Mouse (Mus musculus): ENCODE results near the gene Dcun1d4. TPM values are rescaled to one million over a fixed set of nuclear protein-coding genes. Genes with fewer than 3 reads are reported as not detected.

Dcun1d4 gene
- polyA plus RNA-seq, 1 experiment from 2014 or later, result 20.7 TPM

GRCm38 (mm10) chr5:73491074-73491836 lies 10.5 kb downstream of the Dcun1d4 start:
- peak; percentile 45; the same call in 1 of the 2 replicates for ATAC-seq (ENCODE audit: insufficient read depth, low FRiP score)
- Histone ChIP-seq H3K4me1 (ENCODE audit: control insufficient read depth, insufficient read depth, low read length) (peaks cover 11% of the 10 kb centered on the region), H3K27me3 (ENCODE audit: control insufficient read depth, insufficient read depth, low read length) (no peaks in the 10 kb centered on the region), H3K9ac (ENCODE audit: low read length) (peak overlapping the region; percentile 80), H3K27ac (ENCODE audit: low read length) (peak overlapping the region; percentile 89), H3K4me3 (replicated peaks; ENCODE audit: low read length) (peak overlapping the region; percentile 87), H3K4me2 (ENCODE audit: low read depth, low read length) (peak overlapping the region; percentile 93), H3K9me3 (replicated peaks; ENCODE audit: control insufficient read depth, low read length) (no peaks in the 10 kb centered on the region), H3K36me3 (ENCODE audit: control insufficient read depth, insufficient read depth, low read length) (no peaks in the 10 kb centered on the region)
- 2% methylated on average over 70 of the region's 70 CpGs for WGBS

- H3K9ac ChIP-seq (ENCODE audit: low read length), result peak overlapping the region; percentile 80
- H3K4me3 ChIP-seq (replicated peaks; ENCODE audit: low read length), result peak overlapping the region; percentile 87
- peaks cover 11% of the 10 kb centered on the region for H3K4me1 ChIP-seq (ENCODE audit: control insufficient read depth, insufficient read depth, low read length)
- H3K27ac ChIP-seq (ENCODE audit: low read length), result peak overlapping the region; percentile 33
- ATAC-seq (ENCODE audit: insufficient read depth, low FRiP score), result peak; percentile 64
- H3K4me2 ChIP-seq (ENCODE audit: low read depth, low read length), result peak overlapping the region; percentile 93
- no peaks in the 10 kb centered on the region for H3K9me3 ChIP-seq (replicated peaks; ENCODE audit: control insufficient read depth, low read length)
- H3K36me3 ChIP-seq (ENCODE audit: control insufficient read depth, insufficient read depth, low read length), result no peaks in the 10 kb centered on the region
- H3K27me3 ChIP-seq (ENCODE audit: control insufficient read depth, insufficient read depth, low read length), result no peaks in the 10 kb centered on the region
- WGBS, result under 1% methylated on average over 57 of the region's 59 CpGs
Observed at GRCm38 (mm10) chr5:73491837-73492720, 11.3 kb downstream of the Dcun1d4 start.

GRCm38 (mm10) chr5:73497401-73497800 lies 16.6 kb downstream of the Dcun1d4 start:
- ATAC-seq (ENCODE audit: insufficient read depth, low FRiP score), result no peak
- 79% methylated on average over 3 of the region's 3 CpGs for WGBS
- Histone ChIP-seq H3K4me3 (replicated peaks; ENCODE audit: low read length) (no peak overlapping the region), H3K27ac (ENCODE audit: low read length) (no peak overlapping the region), H3K27me3 (ENCODE audit: control insufficient read depth, insufficient read depth, low read length) (no peaks in the 10 kb centered on the region), H3K36me3 (ENCODE audit: control insufficient read depth, insufficient read depth, low read length) (no peaks in the 10 kb centered on the region), H3K9me3 (replicated peaks; ENCODE audit: control insufficient read depth, low read length) (no peaks in the 10 kb centered on the region), H3K4me1 (ENCODE audit: control insufficient read depth, insufficient read depth, low read length) (peaks cover 6% of the 10 kb centered on the region), H3K9ac (ENCODE audit: low read length) (no peak overlapping the region), H3K4me2 (ENCODE audit: low read depth, low read length) (no peak overlapping the region)

- no peak for ATAC-seq (ENCODE audit: insufficient read depth, low FRiP score)
- H3K4me2 ChIP-seq (ENCODE audit: low read depth, low read length), result no peak overlapping the region
- no peaks in the 10 kb centered on the region for H3K36me3 ChIP-seq (ENCODE audit: control insufficient read depth, insufficient read depth, low read length)
- no peak overlapping the region for H3K4me3 ChIP-seq (replicated peaks; ENCODE audit: low read length)
- no peaks in the 10 kb centered on the region for H3K27me3 ChIP-seq (ENCODE audit: control insufficient read depth, insufficient read depth, low read length)
- H3K9ac ChIP-seq (ENCODE audit: low read length), result no peak overlapping the region
- H3K9me3 ChIP-seq (replicated peaks; ENCODE audit: control insufficient read depth, low read length), result no peaks in the 10 kb centered on the region
- H3K4me1 ChIP-seq (ENCODE audit: control insufficient read depth, insufficient read depth, low read length), result no peaks in the 10 kb centered on the region; the same call in 1 of the 2 replicates
- H3K27ac ChIP-seq (ENCODE audit: low read length), result no peak overlapping the region
- 73% methylated on average over 8 of the region's 8 CpGs for WGBS
Observed at GRCm38 (mm10) chr5:73498559-73498958, 17.8 kb downstream of the Dcun1d4 start.

GRCm38 (mm10) chr5:73500867-73501440 lies 20.2 kb downstream of the Dcun1d4 start:
- no peak overlapping the region for H3K27ac ChIP-seq (ENCODE audit: low read length)
- no peaks in the 10 kb centered on the region for H3K27me3 ChIP-seq (ENCODE audit: control insufficient read depth, insufficient read depth, low read length)
- H3K4me2 ChIP-seq (ENCODE audit: low read depth, low read length), result no peak overlapping the region
- H3K9ac ChIP-seq (ENCODE audit: low read length), result no peak overlapping the region
- H3K4me1 ChIP-seq (ENCODE audit: control insufficient read depth, insufficient read depth, low read length), result no peaks in the 10 kb centered on the region; the same call in 1 of the 2 replicates
- H3K4me3 ChIP-seq (replicated peaks; ENCODE audit: low read length), result no peak overlapping the region
- WGBS, result 73% methylated on average over 7 of the region's 7 CpGs
- no peaks in the 10 kb centered on the region for H3K36me3 ChIP-seq (ENCODE audit: control insufficient read depth, insufficient read depth, low read length)
- no peak for ATAC-seq (ENCODE audit: insufficient read depth, low FRiP score)
- no peaks in the 10 kb centered on the region for H3K9me3 ChIP-seq (replicated peaks; ENCODE audit: control insufficient read depth, low read length)

GRCm38 (mm10) chr5:73502422-73502821 lies 21.6 kb downstream of the Dcun1d4 start:
- H3K27ac ChIP-seq (ENCODE audit: low read length), result no peak overlapping the region
- no peak overlapping the region for H3K4me3 ChIP-seq (replicated peaks; ENCODE audit: low read length)
- no peaks in the 10 kb centered on the region for H3K36me3 ChIP-seq (ENCODE audit: control insufficient read depth, insufficient read depth, low read length)
- H3K9me3 ChIP-seq (replicated peaks; ENCODE audit: control insufficient read depth, low read length), result no peaks in the 10 kb centered on the region
- no peaks in the 10 kb centered on the region; the same call in 1 of the 2 replicates for H3K4me1 ChIP-seq (ENCODE audit: control insufficient read depth, insufficient read depth, low read length)
- no peaks in the 10 kb centered on the region for H3K27me3 ChIP-seq (ENCODE audit: control insufficient read depth, insufficient read depth, low read length)
- no peak overlapping the region for H3K9ac ChIP-seq (ENCODE audit: low read length)
- WGBS, result 88% methylated on average over 9 of the region's 9 CpGs
- ATAC-seq (ENCODE audit: insufficient read depth, low FRiP score), result no peak
- no peak overlapping the region for H3K4me2 ChIP-seq (ENCODE audit: low read depth, low read length)

- 66% methylated on average over 12 of the region's 12 CpGs for WGBS
- H3K9me3 ChIP-seq (replicated peaks; ENCODE audit: control insufficient read depth, low read length), result no peaks in the 10 kb centered on the region
- H3K27ac ChIP-seq (ENCODE audit: low read length), result no peak overlapping the region
- H3K27me3 ChIP-seq (ENCODE audit: control insufficient read depth, insufficient read depth, low read length), result no peaks in the 10 kb centered on the region
- H3K9ac ChIP-seq (ENCODE audit: low read length), result no peak overlapping the region
- no peak overlapping the region for H3K4me2 ChIP-seq (ENCODE audit: low read depth, low read length)
- no peak for ATAC-seq (ENCODE audit: insufficient read depth, low FRiP score)
- no peaks in the 10 kb centered on the region for H3K36me3 ChIP-seq (ENCODE audit: control insufficient read depth, insufficient read depth, low read length)
- H3K4me3 ChIP-seq (replicated peaks; ENCODE audit: low read length), result no peak overlapping the region
- no peaks in the 10 kb centered on the region; the same call in 1 of the 2 replicates for H3K4me1 ChIP-seq (ENCODE audit: control insufficient read depth, insufficient read depth, low read length)
Observed at GRCm38 (mm10) chr5:73503015-73503757, 22.4 kb downstream of the Dcun1d4 start.

GRCm38 (mm10) chr5:73511074-73511473 lies 30.3 kb downstream of the Dcun1d4 start:
- H3K9ac ChIP-seq (ENCODE audit: low read length), result no peak overlapping the region
- no peaks in the 10 kb centered on the region; the same call in 1 of the 2 replicates for H3K36me3 ChIP-seq (ENCODE audit: control insufficient read depth, insufficient read depth, low read length)
- no peaks in the 10 kb centered on the region for H3K9me3 ChIP-seq (replicated peaks; ENCODE audit: control insufficient read depth, low read length)
- peaks cover 4% of the 10 kb centered on the region; the same call in 1 of the 2 replicates for H3K4me1 ChIP-seq (ENCODE audit: control insufficient read depth, insufficient read depth, low read length)
- H3K27me3 ChIP-seq (ENCODE audit: control insufficient read depth, insufficient read depth, low read length), result no peaks in the 10 kb centered on the region
- 85% methylated on average over 14 of the region's 14 CpGs for WGBS
- H3K4me3 ChIP-seq (replicated peaks; ENCODE audit: low read length), result no peak overlapping the region
- H3K27ac ChIP-seq (ENCODE audit: low read length), result no peak overlapping the region
- no peak overlapping the region for H3K4me2 ChIP-seq (ENCODE audit: low read depth, low read length)
- ATAC-seq (ENCODE audit: insufficient read depth, low FRiP score), result no peak
